Mouse (Mus musculus): ENCODE results near the gene 1810030O07Rik. TPM values are rescaled to one million over a fixed set of nuclear protein-coding genes. Genes with fewer than 3 reads are reported as not detected.
"Not testable (repeated sequence)": the region's sequence is repeated elsewhere in the genome, so short reads cannot be mapped to it uniquely, and the experiment has no call there.

Gene 1810030O07Rik
- 10 to 100 TPM; 15.2 to 18.9 TPM for total RNA-seq (2021)
- long read RNA-seq, experiment 1, transcript 1810030O07Rik-201 (7 exons, 2,699 nt) = major isoform, 17 of 24 reads
- long read RNA-seq, experiment 1, partial matches to known transcripts = 4 of 24 reads
- long read RNA-seq, experiment 1, other reads (novel, unspliced or antisense) = 3 of 24 reads
- long read RNA-seq, experiment 2, transcript 1810030O07Rik-201 (7 exons, 2,699 nt) = major isoform, 11 of 24 reads
- long read RNA-seq, experiment 2, partial matches to known transcripts = 1 of 24 reads
- long read RNA-seq, experiment 2, other reads (novel, unspliced or antisense) = 12 of 24 reads

- peak; percentile 86 to 91 for DNase-seq (ENCODE audit: low spot score in 2 of 2)
These were observed at the start of gene 1810030O07Rik for GRCm38 (mm10) chrX:12673054-12673775. 1810030O07Rik (minus strand) TSS chrX:12673668.

GRCm38 (mm10) chrX:12716036-12716435 lies 42.6 kb upstream of the 1810030O07Rik start:
- DNase-seq (ENCODE audit: low spot score in 2 of 2) = no peak

- DNase-seq (ENCODE audit: low spot score in 2 of 2) = no peak
These were observed 40.3 kb upstream of the 1810030O07Rik start for GRCm38 (mm10) chrX:12713796-12714195.

- DNase-seq (ENCODE audit: low spot score in 2 of 2) = no peak
These were observed 13.4 kb upstream of the 1810030O07Rik start for GRCm38 (mm10) chrX:12686910-12687309.

GRCm38 (mm10) chrX:12686071-12686470 lies 12.6 kb upstream of the 1810030O07Rik start:
- no peak for DNase-seq (ENCODE audit: low spot score in 2 of 2)

- peak; percentile 58 to 63 for DNase-seq (ENCODE audit: low spot score in 2 of 2)
These were observed 3.9 kb upstream of the 1810030O07Rik start for GRCm38 (mm10) chrX:12677396-12677795.

GRCm38 (mm10) chrX:12653879-12654278 lies 19.6 kb downstream of the 1810030O07Rik start:
- DNase-seq (ENCODE audit: low spot score in 2 of 2) = peak; percentile 23 to 27

- DNase-seq (ENCODE audit: low spot score in 2 of 2) = no peak
These were observed 21.6 kb downstream of the 1810030O07Rik start for GRCm38 (mm10) chrX:12651906-12652305.

- DNase-seq (ENCODE audit: low spot score in 2 of 2) = peak in 1 of 2 experiments; percentile 16
These were observed 27.8 kb downstream of the 1810030O07Rik start for GRCm38 (mm10) chrX:12645531-12646304.

- no peak for DNase-seq (ENCODE audit: low spot score in 2 of 2)
These were observed 28.5 kb downstream of the 1810030O07Rik start for GRCm38 (mm10) chrX:12644976-12645375.

GRCm38 (mm10) chrX:12625131-12625530 lies 48.3 kb downstream of the 1810030O07Rik start:
- no peak for DNase-seq (ENCODE audit: low spot score in 2 of 2)

- DNase-seq (ENCODE audit: low spot score in 2 of 2) = not testable (repeated sequence)
These were observed 61.1 kb downstream of the 1810030O07Rik start for GRCm38 (mm10) chrX:12612360-12612759.

GRCm38 (mm10) chrX:12611211-12611610 lies 62.3 kb downstream of the 1810030O07Rik start:
- no peak for DNase-seq (ENCODE audit: low spot score in 2 of 2)

- DNase-seq (ENCODE audit: low spot score in 2 of 2) = not testable (repeated sequence)
These were observed 62.9 kb downstream of the 1810030O07Rik start for GRCm38 (mm10) chrX:12610541-12610940.

Other genes with a start within 250 kb of the 1810030O07Rik start
- gene Atp6ap2, start 85.9 kb downstream of the 1810030O07Rik start, total RNA-seq (2021) = 100 to 1,000 TPM; 221 to 229 TPM
- 10 to 100 TPM; 70.5 to 78.8 TPM for gene Med14, start 88.4 kb upstream of the 1810030O07Rik start, total RNA-seq (2021)